Mouse (Mus musculus): ENCODE data around the gene Bmp6. TPM values are rescaled to one million over a fixed set of nuclear protein-coding genes. Genes with fewer than 3 reads are reported as not detected.

The Bmp6 gene
- polyA plus RNA-seq, 1 experiment from 2014 or later: 1.3 TPM

GRCm38 (mm10) chr13:38534731-38535130 is 189.8 kb downstream of the Bmp6 start:
- 78% methylated on average over 6 of the region's 6 CpGs for WGBS
- no peaks in the 10 kb centered on the region for H3K36me3 ChIP-seq
- no peak for ATAC-seq (ENCODE audit: insufficient number of reproducible peaks, low FRiP score, low TSS enrichment, low read depth)
- H3K4me1 ChIP-seq: no peaks in the 10 kb centered on the region; the same call in 1 of the 2 replicates
- H3K9ac ChIP-seq: no peak overlapping the region
- H3K9me3 ChIP-seq: no peaks in the 10 kb centered on the region
- no peak overlapping the region for H3K4me3 ChIP-seq
- H3K27ac ChIP-seq: no peak overlapping the region
- H3K27me3 ChIP-seq: peaks cover 4% of the 10 kb centered on the region; the same call in 1 of the 2 replicates
- H3K4me2 ChIP-seq: no peak overlapping the region

- H3K4me1 ChIP-seq: no peaks in the 10 kb centered on the region; the same call in 1 of the 2 replicates
- no peaks in the 10 kb centered on the region for H3K9me3 ChIP-seq
- H3K4me2 ChIP-seq: no peak overlapping the region
- H3K27ac ChIP-seq: no peak overlapping the region
- no peaks in the 10 kb centered on the region for H3K36me3 ChIP-seq
- H3K9ac ChIP-seq: no peak overlapping the region
- no peak overlapping the region for H3K4me3 ChIP-seq
- peaks cover under 1% of the 10 kb centered on the region; the same call in 1 of the 2 replicates for H3K27me3 ChIP-seq
- ATAC-seq (ENCODE audit: insufficient number of reproducible peaks, low FRiP score, low TSS enrichment, low read depth): no peak
These were observed 192.6 kb downstream of the Bmp6 start for GRCm38 (mm10) chr13:38537521-38537920.

GRCm38 (mm10) chr13:38539192-38539900 is 194.4 kb downstream of the Bmp6 start:
- H3K27me3 ChIP-seq: no peaks in the 10 kb centered on the region
- H3K4me1 ChIP-seq: no peaks in the 10 kb centered on the region
- H3K4me3 ChIP-seq: no peak overlapping the region
- no peak for ATAC-seq (ENCODE audit: insufficient number of reproducible peaks, low FRiP score, low TSS enrichment, low read depth)
- no peaks in the 10 kb centered on the region for H3K36me3 ChIP-seq
- no peaks in the 10 kb centered on the region for H3K9me3 ChIP-seq
- no peak overlapping the region for H3K9ac ChIP-seq
- H3K4me2 ChIP-seq: no peak overlapping the region
- H3K27ac ChIP-seq: no peak overlapping the region
- 83% methylated on average over 7 of the region's 7 CpGs for WGBS

GRCm38 (mm10) chr13:38543455-38544125 is 198.7 kb downstream of the Bmp6 start:
- Histone ChIP-seq H3K4me3 (no peak overlapping the region), H3K27me3 (no peaks in the 10 kb centered on the region), H3K36me3 (no peaks in the 10 kb centered on the region), H3K27ac (no peak overlapping the region), H3K4me1 (no peaks in the 10 kb centered on the region), H3K9me3 (no peaks in the 10 kb centered on the region), H3K4me2 (no peak overlapping the region), H3K9ac (no peak overlapping the region)
- WGBS: 81% methylated on average over 8 of the region's 8 CpGs
- no peak for ATAC-seq (ENCODE audit: insufficient number of reproducible peaks, low FRiP score, low TSS enrichment, low read depth)

- no peak for ATAC-seq (ENCODE audit: insufficient number of reproducible peaks, low FRiP score, low TSS enrichment, low read depth)
- Histone ChIP-seq H3K4me3 (no peak overlapping the region), H3K27me3 (no peaks in the 10 kb centered on the region), H3K4me2 (no peak overlapping the region), H3K4me1 (no peaks in the 10 kb centered on the region), H3K9ac (no peak overlapping the region), H3K36me3 (no peaks in the 10 kb centered on the region), H3K27ac (no peak overlapping the region), H3K9me3 (no peaks in the 10 kb centered on the region)
- 71% methylated on average over 8 of the region's 8 CpGs for WGBS
These were observed 200.0 kb downstream of the Bmp6 start for GRCm38 (mm10) chr13:38544769-38545445.

- 49% methylated on average over 3 of the region's 3 CpGs for WGBS
- H3K9ac ChIP-seq: no peak overlapping the region
- no peaks in the 10 kb centered on the region for H3K36me3 ChIP-seq
- H3K4me1 ChIP-seq: no peaks in the 10 kb centered on the region
- no peak overlapping the region for H3K4me3 ChIP-seq
- ATAC-seq (ENCODE audit: insufficient number of reproducible peaks, low FRiP score, low TSS enrichment, low read depth): no peak
- no peak overlapping the region for H3K27ac ChIP-seq
- H3K27me3 ChIP-seq: no peaks in the 10 kb centered on the region
- H3K4me2 ChIP-seq: no peak overlapping the region
- no peaks in the 10 kb centered on the region for H3K9me3 ChIP-seq
These were observed 200.6 kb downstream of the Bmp6 start for GRCm38 (mm10) chr13:38545460-38545859.

GRCm38 (mm10) chr13:38546754-38547153 is 201.8 kb downstream of the Bmp6 start:
- Histone ChIP-seq H3K4me3 (no peak overlapping the region), H3K27ac (no peak overlapping the region), H3K36me3 (no peaks in the 10 kb centered on the region), H3K4me2 (no peak overlapping the region), H3K4me1 (no peaks in the 10 kb centered on the region), H3K9ac (no peak overlapping the region), H3K27me3 (no peaks in the 10 kb centered on the region), H3K9me3 (no peaks in the 10 kb centered on the region)
- WGBS: 72% methylated on average over 4 of the region's 4 CpGs
- no peak for ATAC-seq (ENCODE audit: insufficient number of reproducible peaks, low FRiP score, low TSS enrichment, low read depth)

GRCm38 (mm10) chr13:38547717-38548116 is 202.8 kb downstream of the Bmp6 start:
- H3K4me1 ChIP-seq: no peaks in the 10 kb centered on the region
- ATAC-seq (ENCODE audit: insufficient number of reproducible peaks, low FRiP score, low TSS enrichment, low read depth): no peak
- no peak overlapping the region for H3K4me2 ChIP-seq
- H3K27ac ChIP-seq: no peak overlapping the region
- H3K4me3 ChIP-seq: no peak overlapping the region
- 81% methylated on average over 5 of the region's 5 CpGs for WGBS
- no peaks in the 10 kb centered on the region for H3K36me3 ChIP-seq
- no peaks in the 10 kb centered on the region for H3K9me3 ChIP-seq
- no peak overlapping the region for H3K9ac ChIP-seq
- H3K27me3 ChIP-seq: no peaks in the 10 kb centered on the region

- 80% methylated on average over 5 of the region's 5 CpGs for WGBS
These were observed 203.8 kb downstream of the Bmp6 start for GRCm38 (mm10) chr13:38548681-38549080.

More at GRCm38 (mm10) chr13:38548681-38549080, 203.8 kb downstream of the Bmp6 start:
- Histone ChIP-seq H3K9ac (no peak overlapping the region), H3K9me3 (no peaks in the 10 kb centered on the region), H3K36me3 (no peaks in the 10 kb centered on the region), H3K4me2 (no peak overlapping the region), H3K27me3 (no peaks in the 10 kb centered on the region), H3K4me1 (no peaks in the 10 kb centered on the region), H3K4me3 (no peak overlapping the region), H3K27ac (no peak overlapping the region)
- no peak for ATAC-seq (ENCODE audit: insufficient number of reproducible peaks, low FRiP score, low TSS enrichment, low read depth)

Other genes starting within 250 kb of the Bmp6 start
- gene Dsp, start 193.8 kb upstream of the Bmp6 start, polyA plus RNA-seq (2015; fragmentation: Nextera tagmentation; extraction: Ambion mirVana): 59.1 and 65.0 TPM in 2 replicates
- 29.8 and 34.3 TPM in 2 replicates for gene Snrnp48, start 140.2 kb upstream of the Bmp6 start, polyA plus RNA-seq (2015; fragmentation: Nextera tagmentation; extraction: Ambion mirVana)
- gene Txndc5, start 183.7 kb downstream of the Bmp6 start, polyA plus RNA-seq (2015; fragmentation: Nextera tagmentation; extraction: Ambion mirVana): 322 and 331 TPM in 2 replicates